Mouse (Mus musculus) heart, adult 9 months (tissue): ENCODE results near the gene Zfp958.
"Not testable (repeated sequence)": the region's sequence is repeated elsewhere in the genome, so short reads cannot be mapped to it uniquely, and the experiment has no call there.

Experiments used
- DNase-seq, 2 experiments: peaks; one replicate each; pipeline ENCODE4 v3.0.0; 2022; ENCODE audit warnings: low spot score in 2 of 2

Gene Zfp958

GRCm38 (mm10) chr8:4612932-4613853 is at the start of gene Zfp958:
Zfp958 (plus strand) TSS chr8:4613167.
- DNase-seq: peak; percentile 95 to 98

- DNase-seq: no peak
Measured at GRCm38 (mm10) chr8:4581986-4582385, 31.0 kb upstream of the Zfp958 start.

- DNase-seq: no peak
Measured at GRCm38 (mm10) chr8:4582754-4583178, 30.2 kb upstream of the Zfp958 start.

- no peak for DNase-seq
Measured at GRCm38 (mm10) chr8:4584660-4585059, 28.3 kb upstream of the Zfp958 start.

GRCm38 (mm10) chr8:4586356-4586755 is 26.6 kb upstream of the Zfp958 start:
- no peak for DNase-seq

- peak; percentile 17 to 29 for DNase-seq
Measured at GRCm38 (mm10) chr8:4588165-4589000, 24.6 kb upstream of the Zfp958 start.

- DNase-seq: no peak
Measured at GRCm38 (mm10) chr8:4608896-4609295, 4.1 kb upstream of the Zfp958 start.

- DNase-seq: peak; percentile 13 to 15
Measured at GRCm38 (mm10) chr8:4611626-4612175, 1.3 kb upstream of the Zfp958 start.

GRCm38 (mm10) chr8:4627349-4627748 is 14.4 kb downstream of the Zfp958 start:
- no peak for DNase-seq

GRCm38 (mm10) chr8:4637071-4637470 is 24.1 kb downstream of the Zfp958 start:
- no peak for DNase-seq

- not testable (repeated sequence) for DNase-seq
Measured at GRCm38 (mm10) chr8:4642974-4643373, 30.0 kb downstream of the Zfp958 start.

- no peak for DNase-seq
Measured at GRCm38 (mm10) chr8:4656536-4656935, 43.6 kb downstream of the Zfp958 start.

GRCm38 (mm10) chr8:4675191-4676003 is 62.4 kb downstream of the Zfp958 start:
- no peak for DNase-seq

- peak in 1 of 2 experiments; percentile 3 for DNase-seq
Measured at GRCm38 (mm10) chr8:4676586-4676985, 63.6 kb downstream of the Zfp958 start.

GRCm38 (mm10) chr8:4677265-4678217 is 64.6 kb downstream of the Zfp958 start:
- peak; percentile 98 for DNase-seq

- peak; percentile 85 to 89 for DNase-seq
Measured at GRCm38 (mm10) chr8:4678218-4678907, 65.4 kb downstream of the Zfp958 start.

GRCm38 (mm10) chr8:4678908-4679545 is 66.1 kb downstream of the Zfp958 start:
- DNase-seq: peak in 1 of 2 experiments; percentile 5

- DNase-seq: no peak
Measured at GRCm38 (mm10) chr8:4679796-4680195, 66.8 kb downstream of the Zfp958 start.
